Mouse (Mus musculus) forebrain, postnatal 0 days (tissue): ENCODE results near the gene Eif2a. TPM values are rescaled to one million over a fixed set of nuclear protein-coding genes. Genes with fewer than 3 reads are reported as not detected.
A peak's percentile ranks its signal among the peaks of the same experiment; 100 is the strongest.

ENCODE experiments used
- ATAC-seq: fragments of 200-750 bp; cut with Nextera tagmentation; 2 replicates; pipeline ENCODE4 v1.8.0; 2017; ENCODE audit warnings: mild to moderate bottlenecking, moderate library complexity
- DNase-seq: peaks from one replicate; pipeline ENCODE4 v3.0.0-alpha.2; 2015
- H3K27ac ChIP-seq: fragments of 300-500 bp; sonication (generic); 2 replicates; pipeline ENCODE4 v1.5.1; 2014; ENCODE audit warnings: low read depth, mild to moderate bottlenecking, antibody characterized with exemption, low read length, moderate library complexity, mixed read lengths
- H3K27me3 ChIP-seq: fragments of 300-500 bp; sonication (generic); 2 replicates; pipeline ENCODE4 v1.6.1; 2014; ENCODE audit warnings: mild to moderate bottlenecking, low read length, mixed read lengths; ENCODE audit not compliant: insufficient read depth
- H3K36me3 ChIP-seq: fragments of 300-500 bp; sonication (generic); 2 replicates; pipeline ENCODE4 v1.6.1; 2014; ENCODE audit warnings: mild to moderate bottlenecking, moderate library complexity; ENCODE audit not compliant: insufficient read depth
- H3K4me1 ChIP-seq: fragments of 300-500 bp; sonication (generic); 2 replicates; pipeline ENCODE4 v1.6.1; 2014; ENCODE audit warnings: antibody characterized with exemption; ENCODE audit not compliant: insufficient read depth
- H3K4me2 ChIP-seq: fragments of 300-500 bp; sonication (generic); 2 replicates; pipeline ENCODE4 v1.6.1; 2014; ENCODE audit warnings: low read depth, mild to moderate bottlenecking, moderate library complexity
- H3K4me3 ChIP-seq: fragments of 300-500 bp; sonication (generic); 2 replicates; pipeline ENCODE4 v1.5.1; 2014; ENCODE audit warnings: low read depth, low read length, mixed read lengths
- H3K9ac ChIP-seq: fragments of 300-500 bp; sonication (generic); 2 replicates; pipeline ENCODE4 v1.6.1; 2014; ENCODE audit warnings: mild to moderate bottlenecking
- H3K9me3 ChIP-seq: fragments of 300-500 bp; sonication (generic); 2 replicates; pipeline ENCODE4 v1.6.1; 2016; ENCODE audit warnings: low read length
- CTCF ChIP-seq: sonication (generic); IDR thresholded peaks from 2 replicates; pipeline ENCODE4 v1.5.1; 2016; ENCODE audit warnings: antibody characterized with exemption, control low read depth, low read depth
- WGBS: fragments of 180-500 bp; shearing (Covaris S2); extraction: QIAGEN DNeasy Blood & Tissue Kit; methylation state at CpG from one replicate; pipeline ENCODE4 v1.1.7; 2014; 5-methylcytosine and 5-hydroxymethylcytosine counted together
- polyA plus RNA-seq: library from polyadenylated mRNA; unstranded; fragments of >200 nt; fragmentation: Nextera tagmentation; extraction: Ambion mirVana; gene quantifications from 2 replicates; pipeline ENCODE4 v1.2.1, GENCODE M21; 2015
- total RNA-seq: library from RNA; depleted of rRNA; stranded (reverse); fragments of >200 nt; gene quantifications from 2 replicates; pipeline ENCODE4 v1.2.3, GENCODE M21; 2014

Eif2a gene
- total and polyA plus RNA-seq, 2 experiments from 2014 or later, result 41.8 to 79.4 TPM

GRCm38 (mm10) chr3:58552001-58552811 lies 26.6 kb downstream of the Eif2a start:
- Histone ChIP-seq H3K4me1 (no peaks in the 10 kb centered on the region), H3K9ac (no peak overlapping the region), H3K9me3 (no peaks in the 10 kb centered on the region), H3K4me2 (no peak overlapping the region), H3K4me3 (no peak overlapping the region), H3K27ac (no peak overlapping the region), H3K27me3 (no peaks in the 10 kb centered on the region), H3K36me3 (peaks cover 64% of the 10 kb centered on the region)
- ATAC-seq, result no peak
- 83% methylated on average over 1 of the region's 1 CpGs for WGBS
- no peak for TF ChIP-seq CTCF
- DNase-seq, result no peak

- Histone ChIP-seq H3K4me3 (no peak overlapping the region), H3K4me1 (no peaks in the 10 kb centered on the region), H3K36me3 (peaks cover 47% of the 10 kb centered on the region), H3K9ac (no peak overlapping the region), H3K27me3 (no peaks in the 10 kb centered on the region), H3K4me2 (no peak overlapping the region), H3K9me3 (no peaks in the 10 kb centered on the region), H3K27ac (no peak overlapping the region)
- no peak for ATAC-seq
- DNase-seq, result no peak
- no peak for TF ChIP-seq CTCF
- whole genome bisulfite sequencing, result 85% methylated on average over 7 of the region's 7 CpGs
These were observed 31.0 kb downstream of the Eif2a start for GRCm38 (mm10) chr3:58556649-58557048.

GRCm38 (mm10) chr3:58559887-58560286 lies 34.3 kb downstream of the Eif2a start:
- ATAC-seq (no peak), DNase-seq (no peak)
- TF ChIP-seq CTCF, result no peak
- no peaks in the 10 kb centered on the region for H3K9me3 ChIP-seq
- no peak overlapping the region for H3K9ac ChIP-seq
- no peak overlapping the region for H3K4me3 ChIP-seq
- no peak overlapping the region for H3K4me2 ChIP-seq
- H3K27me3 ChIP-seq, result no peaks in the 10 kb centered on the region
- no peaks in the 10 kb centered on the region for H3K4me1 ChIP-seq
- H3K27ac ChIP-seq, result no peak overlapping the region
- WGBS, result 39% methylated on average over 2 of the region's 2 CpGs
- H3K36me3 ChIP-seq, result peaks cover 25% of the 10 kb centered on the region

- ATAC-seq (no peak), DNase-seq (no peak)
- H3K27me3 ChIP-seq, result no peaks in the 10 kb centered on the region
- no peak overlapping the region for H3K4me3 ChIP-seq
- no peak overlapping the region for H3K27ac ChIP-seq
- no peak overlapping the region for H3K4me2 ChIP-seq
- H3K4me1 ChIP-seq, result no peaks in the 10 kb centered on the region
- 27% methylated on average over 2 of the region's 2 CpGs for WGBS
- peaks cover 10% of the 10 kb centered on the region for H3K36me3 ChIP-seq
- H3K9ac ChIP-seq, result no peak overlapping the region
- H3K9me3 ChIP-seq, result no peaks in the 10 kb centered on the region
- TF ChIP-seq CTCF, result no peak
These were observed 35.8 kb downstream of the Eif2a start for GRCm38 (mm10) chr3:58561437-58561836.

GRCm38 (mm10) chr3:58570821-58571220 lies 45.2 kb downstream of the Eif2a start:
- H3K4me2 ChIP-seq, result no peak overlapping the region
- TF ChIP-seq CTCF, result no peak
- WGBS, result 91% methylated on average over 3 of the region's 3 CpGs
- no peak overlapping the region for H3K4me3 ChIP-seq
- H3K27ac ChIP-seq, result no peak overlapping the region
- H3K27me3 ChIP-seq, result no peaks in the 10 kb centered on the region
- ATAC-seq (no peak), DNase-seq (no peak)
- H3K36me3 ChIP-seq, result no peaks in the 10 kb centered on the region
- H3K9me3 ChIP-seq, result no peaks in the 10 kb centered on the region
- H3K4me1 ChIP-seq, result no peaks in the 10 kb centered on the region
- no peak overlapping the region for H3K9ac ChIP-seq

- no peaks in the 10 kb centered on the region for H3K27me3 ChIP-seq
- H3K27ac ChIP-seq, result peak within 1 kb of the TSS; percentile 99
- H3K9me3 ChIP-seq, result no peaks in the 10 kb centered on the region
- peaks cover 3% of the 10 kb centered on the region; the same call in 1 of the 2 replicates for H3K4me1 ChIP-seq
- H3K4me3 ChIP-seq, result peak within 1 kb of the TSS; percentile 99
- peak within 1 kb of the TSS; percentile 96 for H3K9ac ChIP-seq
- 2% methylated on average over 59 of the region's 59 CpGs for WGBS
- peak; percentile 99 for DNase-seq
- H3K4me2 ChIP-seq, result peak within 1 kb of the TSS; percentile 55
- TF ChIP-seq CTCF, result peak; percentile 32
- no peaks in the 10 kb centered on the region for H3K36me3 ChIP-seq
- ATAC-seq, result peak; percentile 92
These were observed 50.8 kb downstream of the Eif2a start, which contains the start of gene Selenot for GRCm38 (mm10) chr3:58576137-58577066. Gene Selenot, plus strand, starts transcription at chr3:58576636.
